Mouse (Mus musculus): ENCODE measurements around the gene Scube2.

Scube2 gene

GRCm38 (mm10) chr7:109795564-109795963, 69.9 kb downstream of the Scube2 start:
- no peak for DNase-seq (ENCODE audit: low read depth, low spot score)

- no peak for DNase-seq (ENCODE audit: low read depth, low spot score)
Measured at GRCm38 (mm10) chr7:109794556-109794955, 70.9 kb downstream of the Scube2 start.

- peak; percentile 79 for DNase-seq (ENCODE audit: low read depth, low spot score)
Measured at GRCm38 (mm10) chr7:109792759-109793158, 72.7 kb downstream of the Scube2 start.

- DNase-seq (ENCODE audit: low read depth, low spot score) = no peak
Measured at GRCm38 (mm10) chr7:109790818-109791217, 74.7 kb downstream of the Scube2 start.

- no peak for DNase-seq (ENCODE audit: low read depth, low spot score)
Measured at GRCm38 (mm10) chr7:109787860-109788259, 77.6 kb downstream of the Scube2 start.

- no peak for DNase-seq (ENCODE audit: low read depth, low spot score)
Measured at GRCm38 (mm10) chr7:109783281-109783680, 82.2 kb downstream of the Scube2 start.

- DNase-seq (ENCODE audit: low read depth, low spot score) = peak; percentile 88
Measured at GRCm38 (mm10) chr7:109781470-109782203, 83.8 kb downstream of the Scube2 start, which contains the start of gene Nrip3. Gene Nrip3 (minus strand): TSS chr7:109782025.

- peak; percentile 43 for DNase-seq (ENCODE audit: low read depth, low spot score)
Measured at GRCm38 (mm10) chr7:109781087-109781469, 84.4 kb downstream of the Scube2 start.

- DNase-seq (ENCODE audit: low read depth, low spot score) = no peak
Measured at GRCm38 (mm10) chr7:109772251-109772650, 93.2 kb downstream of the Scube2 start.

GRCm38 (mm10) chr7:109768699-109769383, 96.6 kb downstream of the Scube2 start:
- DNase-seq (ENCODE audit: low read depth, low spot score) = no peak

- DNase-seq (ENCODE audit: low read depth, low spot score) = no peak
Measured at GRCm38 (mm10) chr7:109767575-109768350, 97.7 kb downstream of the Scube2 start.

- DNase-seq (ENCODE audit: low read depth, low spot score) = no peak
Measured at GRCm38 (mm10) chr7:109764009-109764408, 101.5 kb downstream of the Scube2 start.

GRCm38 (mm10) chr7:109756291-109756690, 109.2 kb downstream of the Scube2 start:
- no peak for DNase-seq (ENCODE audit: low read depth, low spot score)

- DNase-seq (ENCODE audit: low read depth, low spot score) = no peak
Measured at GRCm38 (mm10) chr7:109754034-109754433, 111.4 kb downstream of the Scube2 start.

- DNase-seq (ENCODE audit: low read depth, low spot score) = peak; percentile 69
Measured at GRCm38 (mm10) chr7:109752008-109752925, 113.2 kb downstream of the Scube2 start, which contains the start of gene Tmem9b. Gene Tmem9b (minus strand): TSS chr7:109752875.

- no peak for DNase-seq (ENCODE audit: low read depth, low spot score)
Measured at GRCm38 (mm10) chr7:109751427-109752007, 114.0 kb downstream of the Scube2 start.

Measured in ZHBTc4 (cell line).